Mouse (Mus musculus) intestine, embryonic 15.5 days (tissue): ENCODE results near the gene Sec63. TPM values are rescaled to one million over a fixed set of nuclear protein-coding genes. Genes with fewer than 3 reads are reported as not detected.
A peak's percentile ranks its signal among the peaks of the same experiment; 100 is the strongest.

Source experiments
- ATAC-seq: fragments of 200-750 bp; cut with Nextera tagmentation; 2 replicates; pipeline ENCODE4 v1.8.0; 2017; ENCODE audit warnings: moderate TSS enrichment, moderate library complexity
- H3K27ac ChIP-seq: fragments of 300-500 bp; sonication (generic); 2 replicates; pipeline ENCODE4 v1.5.1; 2015; ENCODE audit warnings: mild to moderate bottlenecking, inconsistent platforms
- H3K27me3 ChIP-seq: fragments of 300-500 bp; sonication (generic); replicated peaks from 2 replicates; pipeline ENCODE4 v1.6.1; 2015; ENCODE audit warnings: inconsistent platforms
- H3K36me3 ChIP-seq: fragments of 300-500 bp; sonication (generic); 2 replicates; pipeline ENCODE4 v1.6.1; 2015; ENCODE audit warnings: inconsistent platforms
- H3K4me1 ChIP-seq: fragments of 300-500 bp; sonication (generic); replicated peaks from 2 replicates; pipeline ENCODE4 v1.6.1; 2015; ENCODE audit warnings: inconsistent platforms
- H3K4me2 ChIP-seq: fragments of 300-500 bp; sonication (generic); replicated peaks from 2 replicates; pipeline ENCODE4 v1.6.1; 2015; ENCODE audit warnings: mild to moderate bottlenecking, inconsistent platforms
- H3K4me3 ChIP-seq: fragments of 300-500 bp; sonication (generic); replicated peaks from 2 replicates; pipeline ENCODE4 v1.5.1; 2015; ENCODE audit warnings: inconsistent platforms
- H3K9ac ChIP-seq: fragments of 300-500 bp; sonication (generic); 2 replicates; pipeline ENCODE4 v1.6.1; 2015; ENCODE audit warnings: inconsistent platforms
- H3K9me3 ChIP-seq: fragments of 300-500 bp; sonication (generic); 2 replicates; pipeline ENCODE4 v1.6.1; 2016; ENCODE audit warnings: inconsistent platforms
- WGBS: fragments of 180-500 bp; shearing (Covaris S2); methylation state at CpG from one replicate; pipeline ENCODE4 v1.1.7; 2015; 5-methylcytosine and 5-hydroxymethylcytosine counted together
- polyA plus RNA-seq: library from polyadenylated mRNA; unstranded; fragments of >200 nt; fragmentation: Nextera tagmentation; extraction: Ambion mirVana; gene quantifications from 2 replicates; pipeline ENCODE4 v1.2.1, GENCODE M21; 2015

Gene Sec63
- polyA plus RNA-seq, 1 experiment from 2014 or later = 25.0 TPM

DNA sequence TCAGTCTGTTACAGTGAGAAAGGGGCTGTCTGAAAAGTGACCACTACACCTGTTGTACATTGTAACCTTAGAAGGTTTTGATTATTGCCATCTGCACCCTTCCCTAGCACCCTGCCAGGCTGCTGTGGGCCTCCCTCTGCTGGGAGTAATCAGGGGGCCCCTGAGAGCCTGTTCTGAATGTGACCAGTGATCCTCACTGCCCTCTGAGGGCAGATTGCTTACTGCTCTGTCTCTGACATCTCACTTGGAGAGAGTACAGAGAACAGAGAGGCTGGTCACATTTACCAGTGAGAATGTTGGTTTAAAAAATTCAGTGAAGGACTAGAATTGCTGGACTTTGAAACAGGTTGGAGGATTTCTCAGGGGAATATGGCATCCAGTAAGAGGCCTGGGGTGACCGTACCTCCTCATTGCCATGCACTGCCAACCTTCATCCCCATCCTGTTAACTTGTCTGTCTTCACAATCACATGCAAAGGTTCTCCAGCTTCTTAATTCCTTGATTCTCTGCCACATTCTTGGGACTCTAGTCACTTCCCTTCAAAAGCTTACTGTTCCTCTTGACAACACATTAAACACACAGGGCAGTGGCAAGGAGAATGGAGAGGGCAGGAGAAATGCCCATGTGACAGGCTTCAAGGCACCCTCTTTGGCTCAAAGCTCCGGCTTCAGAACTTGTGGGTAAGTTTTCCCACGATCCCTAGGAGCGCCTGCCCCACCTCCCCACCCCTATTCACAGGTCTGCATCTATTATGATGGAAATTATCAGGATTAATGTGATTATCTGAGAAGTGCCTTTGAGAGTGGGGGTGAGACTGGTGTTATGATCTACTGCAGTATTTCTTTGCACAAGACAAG is 72.8 kb downstream of the Sec63 start:
- 94% methylated on average over 4 of the region's 4 CpGs for WGBS
- ATAC-seq = no peak
- Histone ChIP-seq H3K36me3 (peaks cover 12% of the 10 kb centered on the region; the same call in 1 of the 2 replicates), H3K4me2 (no peak overlapping the region), H3K27ac (no peak overlapping the region), H3K4me1 (no peaks in the 10 kb centered on the region), H3K9me3 (no peaks in the 10 kb centered on the region), H3K9ac (no peak overlapping the region), H3K27me3 (no peaks in the 10 kb centered on the region), H3K4me3 (no peak overlapping the region)

DNA sequence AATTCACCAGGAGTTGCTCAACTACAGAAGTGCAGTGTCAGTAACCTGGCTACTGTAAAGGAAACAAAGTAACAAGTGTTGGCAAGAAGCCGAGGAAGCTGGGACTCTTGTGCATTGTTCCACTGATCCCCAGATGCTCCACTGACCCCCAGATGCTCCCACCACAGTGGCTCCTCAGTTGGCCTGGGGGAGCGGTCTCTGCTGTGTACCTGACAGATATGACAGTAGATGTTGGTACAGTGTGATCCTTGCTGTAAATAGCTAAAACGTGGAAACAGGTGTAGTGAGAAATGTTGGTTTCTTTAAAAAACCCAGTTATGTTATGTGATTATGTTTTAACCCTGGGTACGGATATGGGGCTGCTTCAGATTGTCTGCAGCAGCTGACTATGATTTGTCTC is 76.8 kb downstream of the Sec63 start:
- Histone ChIP-seq H3K4me3 (no peak overlapping the region), H3K9me3 (no peaks in the 10 kb centered on the region), H3K27ac (no peak overlapping the region), H3K27me3 (no peaks in the 10 kb centered on the region), H3K4me1 (no peaks in the 10 kb centered on the region), H3K36me3 (peaks cover 6% of the 10 kb centered on the region; the same call in 1 of the 2 replicates), H3K9ac (no peak overlapping the region), H3K4me2 (no peak overlapping the region)
- WGBS = 86% methylated on average over 4 of the region's 4 CpGs
- no peak for ATAC-seq

DNA sequence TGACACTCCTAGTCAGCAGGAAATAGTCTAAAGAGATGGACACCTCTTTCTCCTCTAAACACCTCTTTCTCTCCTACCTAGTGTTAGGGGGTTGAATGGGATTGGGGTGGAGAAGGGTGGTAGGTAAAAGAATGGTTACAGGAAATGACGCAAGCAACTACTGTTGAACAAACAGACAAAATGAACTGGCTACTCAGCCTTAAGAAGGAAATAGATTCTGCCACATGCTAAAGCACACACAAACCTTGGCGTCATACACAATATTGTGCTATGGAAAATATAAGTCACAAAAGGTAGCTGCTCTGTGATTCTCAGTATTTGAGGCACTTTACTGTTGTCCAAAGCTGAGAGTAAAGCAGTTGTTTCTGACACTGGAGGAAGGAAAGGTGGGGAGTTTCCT is 77.4 kb downstream of the Sec63 start:
- H3K9ac ChIP-seq = no peak overlapping the region
- WGBS = 94% methylated on average over 2 of the region's 2 CpGs
- ATAC-seq = no peak
- no peak overlapping the region for H3K4me2 ChIP-seq
- H3K36me3 ChIP-seq = peaks cover 3% of the 10 kb centered on the region; the same call in 1 of the 2 replicates
- H3K4me1 ChIP-seq = no peaks in the 10 kb centered on the region
- no peak overlapping the region for H3K4me3 ChIP-seq
- H3K27ac ChIP-seq = no peak overlapping the region
- no peaks in the 10 kb centered on the region for H3K27me3 ChIP-seq
- no peaks in the 10 kb centered on the region for H3K9me3 ChIP-seq

DNA sequence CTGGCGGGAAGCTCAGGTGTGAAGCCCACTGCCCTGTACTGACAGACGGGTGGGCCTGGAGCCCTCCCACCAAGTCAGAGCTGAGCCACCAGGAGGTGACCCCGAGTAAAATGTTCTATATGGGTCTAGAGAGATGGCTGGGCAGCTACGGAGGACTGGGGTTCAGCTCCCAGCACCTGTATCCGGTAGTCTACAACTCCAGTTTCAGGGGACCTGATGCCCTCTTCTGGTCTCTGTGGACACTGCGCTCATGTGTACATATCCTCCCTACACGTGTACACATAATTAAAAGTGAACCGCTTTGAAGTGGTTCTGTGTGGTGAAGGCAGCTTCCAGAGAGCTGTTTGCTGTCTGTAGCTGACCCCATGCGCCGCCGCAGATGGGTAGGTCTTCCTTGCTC is 78.7 kb downstream of the Sec63 start:
- 96% methylated on average over 11 of the region's 11 CpGs for WGBS
- Histone ChIP-seq H3K27me3 (no peaks in the 10 kb centered on the region), H3K4me3 (no peak overlapping the region), H3K36me3 (peaks cover 3% of the 10 kb centered on the region; the same call in 1 of the 2 replicates), H3K9me3 (no peaks in the 10 kb centered on the region), H3K4me1 (no peaks in the 10 kb centered on the region), H3K9ac (no peak overlapping the region), H3K4me2 (no peak overlapping the region), H3K27ac (no peak overlapping the region)
- ATAC-seq = no peak

DNA sequence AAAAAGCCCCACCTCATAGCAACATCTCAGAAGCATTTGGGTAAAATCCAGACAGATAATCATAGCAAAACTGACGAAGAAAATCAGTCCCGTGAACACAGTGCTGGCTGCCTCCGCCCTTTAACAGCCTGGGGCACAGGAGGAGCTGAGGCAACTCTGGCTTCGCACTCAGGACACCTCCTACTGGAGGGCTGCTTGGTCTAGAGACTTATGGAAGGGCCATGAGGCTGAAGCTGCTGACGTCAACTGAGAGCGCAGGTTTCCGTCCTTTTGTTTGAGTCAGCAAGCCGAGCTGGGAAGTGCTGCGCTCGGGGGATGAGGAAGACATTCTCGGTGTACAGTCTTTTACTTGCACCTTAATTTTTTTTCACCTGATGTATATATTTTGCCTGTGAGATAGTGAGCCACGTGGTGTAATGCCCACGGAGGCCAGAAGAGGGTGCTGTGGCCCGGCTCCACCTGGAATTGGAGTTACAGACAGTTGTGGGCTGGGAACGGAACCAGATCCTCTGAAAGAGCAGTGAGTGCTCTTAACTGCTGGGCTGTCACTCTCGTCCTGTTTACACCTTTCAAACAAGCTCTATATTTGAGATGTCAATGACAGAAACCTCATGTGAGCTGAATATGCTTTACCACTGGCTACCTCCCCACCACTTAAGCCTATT is 80.4 kb downstream of the Sec63 start:
- H3K4me2 ChIP-seq = no peak overlapping the region
- H3K27me3 ChIP-seq = no peaks in the 10 kb centered on the region
- H3K27ac ChIP-seq = no peak overlapping the region
- no peaks in the 10 kb centered on the region for H3K4me1 ChIP-seq
- 59% methylated on average over 16 of the region's 16 CpGs for WGBS
- H3K9ac ChIP-seq = no peak overlapping the region
- no peaks in the 10 kb centered on the region for H3K36me3 ChIP-seq
- ATAC-seq = peak; percentile 13; the same call in 1 of the 2 replicates
- H3K4me3 ChIP-seq = no peak overlapping the region
- no peaks in the 10 kb centered on the region for H3K9me3 ChIP-seq

DNA sequence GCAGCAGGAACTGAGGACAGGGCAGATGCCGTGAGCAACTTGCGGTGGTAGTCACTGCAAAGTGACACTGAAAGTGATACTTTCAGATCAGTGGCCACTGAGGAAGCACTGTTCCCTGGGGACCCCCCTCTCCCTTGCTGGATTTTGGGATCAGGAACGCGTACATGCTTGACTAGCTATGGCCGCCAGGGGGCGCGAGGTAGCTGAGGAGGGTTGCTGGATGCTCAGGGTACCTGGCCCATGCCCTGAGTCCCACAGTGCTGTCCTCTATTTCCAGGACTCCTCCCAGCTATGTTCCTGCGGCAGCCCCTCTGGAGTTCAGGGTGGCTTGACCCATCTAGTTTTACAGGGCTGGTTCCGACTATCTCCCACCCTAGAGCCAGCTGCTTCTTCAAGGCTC is 81.1 kb downstream of the Sec63 start:
- Histone ChIP-seq H3K4me3 (no peak overlapping the region), H3K4me1 (no peaks in the 10 kb centered on the region), H3K27me3 (no peaks in the 10 kb centered on the region), H3K9me3 (no peaks in the 10 kb centered on the region), H3K36me3 (no peaks in the 10 kb centered on the region), H3K27ac (no peak overlapping the region), H3K4me2 (no peak overlapping the region), H3K9ac (no peak overlapping the region)
- peak; percentile 79 for ATAC-seq
- WGBS = 13% methylated on average over 9 of the region's 9 CpGs

DNA sequence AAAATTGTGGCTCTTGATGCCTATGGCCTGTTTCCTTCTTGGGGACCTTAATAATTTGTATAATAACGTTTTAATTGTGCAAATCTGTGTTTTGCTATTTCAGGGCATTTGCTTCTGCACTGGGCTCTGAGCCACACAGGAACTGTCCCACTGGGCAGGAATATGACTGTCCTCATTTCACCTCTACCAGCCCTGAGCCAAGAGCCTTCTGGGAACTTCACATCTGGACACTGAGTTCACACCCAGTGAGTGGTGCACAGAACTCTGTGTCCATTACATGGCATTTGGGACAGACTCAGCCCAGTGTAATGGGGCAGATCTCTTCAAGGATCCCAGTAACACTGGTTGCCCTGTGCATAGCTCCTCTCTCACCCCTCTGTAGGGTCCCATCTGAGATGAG is 82.1 kb downstream of the Sec63 start:
- 92% methylated on average over 1 of the region's 1 CpGs for WGBS
- ATAC-seq = no peak

DNA sequence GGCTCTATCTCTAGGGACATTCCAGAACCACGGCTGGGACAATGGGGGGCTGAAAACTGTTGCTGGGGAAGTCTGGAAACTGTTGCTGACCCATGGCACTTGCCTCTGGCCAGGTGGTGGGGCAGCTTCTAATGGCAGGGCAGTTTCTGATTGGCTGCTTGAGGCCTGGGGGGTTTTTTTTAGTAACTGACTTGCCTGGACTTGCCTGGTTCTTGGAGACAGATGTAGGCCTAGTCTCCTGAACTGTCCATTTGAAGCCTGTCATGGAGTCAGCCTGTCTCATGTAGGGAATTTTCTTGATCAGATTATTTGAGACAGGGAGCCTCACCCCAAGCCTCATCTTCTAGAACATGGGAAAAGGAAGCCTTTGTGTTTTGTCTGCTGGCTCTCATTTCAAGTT is 84.2 kb downstream of the Sec63 start:
- Histone ChIP-seq H3K4me1 (0 out of 2 replicates have a peak, but pooled peaks cover 10% of the 10 kb centered on the region), H3K36me3 (no peaks in the 10 kb centered on the region), H3K27me3 (no peaks in the 10 kb centered on the region), H3K4me2 (no peak overlapping the region), H3K9me3 (no peaks in the 10 kb centered on the region), H3K9ac (no peak overlapping the region), H3K27ac (no peak overlapping the region), H3K4me3 (no peak overlapping the region)
- 36% methylated on average over 1 of the region's 1 CpGs for WGBS
- ATAC-seq = no peak

More for the DNA sequence above, 82.1 kb downstream of the Sec63 start:
- H3K27me3 ChIP-seq = no peaks in the 10 kb centered on the region
- H3K27ac ChIP-seq = no peak overlapping the region
- no peaks in the 10 kb centered on the region for H3K36me3 ChIP-seq
- H3K4me1 ChIP-seq = 0 out of 2 replicates have a peak, but pooled peaks cover 5% of the 10 kb centered on the region
- H3K4me3 ChIP-seq = no peak overlapping the region
- no peak overlapping the region for H3K4me2 ChIP-seq
- H3K9ac ChIP-seq = no peak overlapping the region
- no peaks in the 10 kb centered on the region for H3K9me3 ChIP-seq

DNA sequence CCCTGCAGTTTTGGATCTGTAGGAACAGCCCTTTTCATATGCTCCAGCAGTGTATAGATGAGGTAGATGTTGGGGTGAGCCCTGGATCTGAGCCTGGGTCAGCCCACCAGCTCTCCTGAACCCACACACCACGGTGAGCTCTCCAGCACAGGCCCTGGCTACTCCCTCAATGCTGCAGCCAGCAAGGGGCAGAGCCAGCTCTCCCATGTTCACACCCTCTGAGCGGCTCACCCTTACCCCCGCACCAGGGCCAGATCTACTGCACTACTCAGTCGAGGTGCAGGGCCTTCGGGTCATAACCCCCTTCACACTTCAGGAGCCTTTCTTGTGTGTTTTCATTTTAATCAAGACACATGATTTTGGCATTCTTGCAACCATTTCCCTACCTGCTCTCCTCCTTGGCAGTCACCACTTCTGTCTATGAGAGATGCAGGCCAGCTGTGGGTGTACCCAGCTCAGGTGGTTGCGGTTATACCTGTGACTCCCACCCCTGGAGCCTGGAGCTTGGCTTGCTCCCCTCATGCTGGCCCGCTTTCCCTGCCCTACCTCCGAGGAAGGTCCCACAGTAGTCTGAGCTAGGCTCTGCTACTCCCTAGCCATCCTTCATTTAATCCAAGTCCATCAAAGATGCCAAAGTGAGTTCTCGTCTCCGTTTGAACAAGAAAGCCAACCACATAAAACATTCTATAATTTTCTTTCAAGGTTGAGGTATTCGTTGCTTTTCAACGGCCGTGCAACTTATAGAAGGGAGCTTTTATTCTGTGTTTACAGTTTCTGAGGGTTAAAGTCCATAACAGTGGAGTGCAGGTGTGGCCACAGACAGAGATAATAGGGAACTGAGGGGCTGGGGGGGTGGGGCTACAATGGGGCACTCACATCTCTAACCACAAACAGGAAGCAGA is 87.1 kb downstream of the Sec63 start:
- WGBS = 69% methylated on average over 13 of the region's 13 CpGs
- H3K27me3 ChIP-seq = no peaks in the 10 kb centered on the region
- no peak overlapping the region for H3K4me3 ChIP-seq
- H3K4me1 ChIP-seq = 0 out of 2 replicates have a peak, but pooled peaks cover 10% of the 10 kb centered on the region
- H3K9ac ChIP-seq = 0 out of 2 replicates have a peak overlapping the region, but pooled peaks have one; percentile 8
- no peaks in the 10 kb centered on the region for H3K36me3 ChIP-seq
- no peaks in the 10 kb centered on the region for H3K9me3 ChIP-seq
- H3K4me2 ChIP-seq = no peak overlapping the region
- peak overlapping the region; percentile 60 for H3K27ac ChIP-seq
- peak; percentile 84 for ATAC-seq

DNA sequence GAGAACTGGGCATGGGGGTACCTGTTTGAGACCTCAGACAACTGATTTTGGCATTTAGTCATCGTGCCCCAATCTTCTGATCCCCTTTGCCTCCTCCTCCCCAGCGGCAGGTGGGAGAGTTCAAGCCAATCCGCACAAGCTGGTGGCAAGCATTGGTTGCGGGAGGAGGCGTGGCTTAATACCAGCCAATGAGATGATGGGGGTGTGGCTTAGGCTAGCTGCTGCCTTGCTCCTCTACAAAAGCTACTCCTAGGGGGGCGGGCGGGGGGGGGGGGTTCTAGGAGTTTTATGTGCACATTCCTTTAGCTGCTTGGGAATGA is 87.7 kb downstream of the Sec63 start:
- Histone ChIP-seq H3K4me2 (no peak overlapping the region), H3K4me3 (no peak overlapping the region), H3K9me3 (no peaks in the 10 kb centered on the region), H3K9ac (no peak overlapping the region), H3K27ac (no peak overlapping the region), H3K4me1 (0 out of 2 replicates have a peak, but pooled peaks cover 10% of the 10 kb centered on the region), H3K27me3 (no peaks in the 10 kb centered on the region), H3K36me3 (no peaks in the 10 kb centered on the region)
- WGBS = 81% methylated on average over 7 of the region's 7 CpGs
- ATAC-seq = peak; percentile 69

DNA sequence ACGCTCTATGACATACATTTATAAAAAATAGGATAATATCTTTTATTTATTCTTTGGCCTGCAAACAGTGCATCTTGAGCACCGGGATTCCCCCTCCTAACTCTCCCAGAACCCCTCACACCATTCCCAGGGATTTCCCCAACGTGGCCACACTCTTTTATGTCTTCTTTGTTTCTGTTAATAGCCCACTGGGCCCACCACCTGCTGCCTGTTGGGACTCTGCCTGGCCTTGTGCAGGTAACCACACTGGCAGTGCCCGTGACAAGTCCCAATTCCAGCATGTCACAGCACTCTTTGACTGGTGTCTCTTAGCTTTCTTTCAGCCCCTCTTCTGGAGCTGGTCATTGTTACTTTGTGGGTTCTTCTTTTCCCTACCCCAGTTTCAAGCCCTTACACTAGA is 93.5 kb downstream of the Sec63 start:
- Histone ChIP-seq H3K4me3 (no peak overlapping the region), H3K9me3 (no peaks in the 10 kb centered on the region), H3K27me3 (no peaks in the 10 kb centered on the region), H3K4me1 (0 out of 2 replicates have a peak, but pooled peaks cover under 1% of the 10 kb centered on the region), H3K27ac (peak overlapping the region; percentile 24; the same call in 1 of the 2 replicates), H3K36me3 (no peaks in the 10 kb centered on the region), H3K4me2 (no peak overlapping the region), H3K9ac (no peak overlapping the region)
- ATAC-seq = no peak
- 63% methylated on average over 4 of the region's 4 CpGs for WGBS

DNA sequence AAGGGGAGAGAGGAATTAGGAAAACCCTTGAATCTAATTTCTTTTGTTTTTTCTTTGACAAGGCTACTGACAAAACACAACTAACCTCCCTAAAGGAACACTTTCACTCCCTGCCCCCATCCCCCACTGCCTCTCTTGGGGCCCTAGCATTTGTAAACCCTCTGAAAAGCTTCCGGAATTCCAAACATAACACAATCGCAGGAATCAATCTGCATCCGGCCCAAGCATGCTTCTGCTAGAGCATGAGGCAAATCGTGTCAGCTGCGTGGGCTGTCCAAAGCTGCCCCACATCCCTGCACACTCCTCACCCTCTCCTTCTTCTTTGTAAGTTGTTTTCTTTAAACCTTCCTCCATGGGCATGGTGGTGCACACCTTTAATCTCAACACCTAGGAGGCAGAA is 94.0 kb downstream of the Sec63 start:
- peak; percentile 21; the same call in 1 of the 2 replicates for ATAC-seq
- Histone ChIP-seq H3K4me2 (no peak overlapping the region), H3K27me3 (no peaks in the 10 kb centered on the region), H3K4me1 (0 out of 2 replicates have a peak, but pooled peaks cover 2% of the 10 kb centered on the region), H3K27ac (peak overlapping the region; percentile 64; the same call in 1 of the 2 replicates), H3K4me3 (no peak overlapping the region), H3K9ac (no peak overlapping the region), H3K36me3 (no peaks in the 10 kb centered on the region), H3K9me3 (no peaks in the 10 kb centered on the region)
- WGBS = 21% methylated on average over 5 of the region's 5 CpGs
